8 mouse cellular contexts compared by ENCODE assay signal in genomic region chr7:17026710-17027587, GRCm38 (mm10). TPM values are rescaled to one million over a fixed set of nuclear protein-coding genes. Genes with fewer than 3 reads are reported as not detected.
A peak's percentile ranks its signal among the peaks of the same experiment; 100 is the strongest.
DNase-seq lines count a peak whose midpoint lies in the region; ATAC-seq and TF ChIP-seq lines count a peak whose summit lies in the region.

No protein-coding gene starts in this region.

- H3K27me3 ChIP-seq in embryonic facial prominence, embryonic 12.5 days: no peaks in the 10 kb centered on the region
- no peaks in the 10 kb centered on the region for H3K27me3 ChIP-seq in hindbrain, postnatal 0 days (ENCODE audit: insufficient read depth, low read length)
- H3K27me3 ChIP-seq in lung, embryonic 14.5 days (ENCODE audit: insufficient read depth, low read length): no peaks in the 10 kb centered on the region

- H3K9me3 ChIP-seq in embryonic facial prominence, embryonic 12.5 days: no peaks in the 10 kb centered on the region
- H3K9me3 ChIP-seq in hindbrain, postnatal 0 days (ENCODE audit: low read length): no peaks in the 10 kb centered on the region
- no peaks in the 10 kb centered on the region for H3K9me3 ChIP-seq in lung, embryonic 14.5 days (ENCODE audit: low read depth, low read length)

- H3K4me3 ChIP-seq in left cerebral cortex, adult 2 months: peak overlapping the region; percentile 85
- peak overlapping the region; percentile 89 for H3K4me3 ChIP-seq in embryonic facial prominence, embryonic 12.5 days
- H3K4me3 ChIP-seq in hindbrain, postnatal 0 days (ENCODE audit: low read length): peak overlapping the region; percentile 83
- peak overlapping the region; percentile 71 for H3K4me3 ChIP-seq in lung, embryonic 14.5 days (ENCODE audit: low read depth, low read length)

- peak; percentile 60 for TF ChIP-seq CTCF in left cerebral cortex, adult 2 months (IDR thresholded peaks at IDR 0.05)
- TF ChIP-seq CTCF in hindbrain, postnatal 0 days (IDR thresholded peaks at IDR 0.05; ENCODE audit: low read depth): peak; percentile 78
- TF ChIP-seq CTCF in lung, embryonic 14.5 days (IDR thresholded peaks at IDR 0.05; ENCODE audit: low read depth): peak; percentile 74

- intact Hi-C loops in left cerebral cortex, adult 2 months (cut with DNase I): loop anchor here (2.0 kb wide), 2 partner anchors 30 to 40 kb away; no protein-coding TSS in a partner anchor
- intact Hi-C loops in left cerebral cortex, postnatal 36 days (cut with DNase I): loop anchor here (2.0 kb wide), 1 partner anchor 26 kb away; no protein-coding TSS in a partner anchor

- DNase-seq in left cerebral cortex, adult 2 months (ENCODE audit: extremely low spot score in 1 of 2, low spot score in 2 of 2): peak in 1 of 2 experiments; percentile 65
- DNase-seq in left cerebral cortex, postnatal 36 days (ENCODE audit: low spot score in 2 of 2): no peak
- peak; percentile 89 for DNase-seq in ZHBTc4 (ENCODE audit: low read depth, low spot score)
- DNase-seq in hindbrain, postnatal 0 days (ENCODE audit: low spot score): peak; percentile 86
- DNase-seq in lung, embryonic 14.5 days: peak; percentile 83
- DNase-seq in retina, postnatal 1 day: peak; percentile 85
- no peak for DNase-seq in adrenal gland, adult (ENCODE audit: inconsistent age in 2 of 2, low spot score in 1 of 2)

- H3K36me3 ChIP-seq in embryonic facial prominence, embryonic 12.5 days: peaks cover 25% of the 10 kb centered on the region
- peaks cover 12% of the 10 kb centered on the region for H3K36me3 ChIP-seq in hindbrain, postnatal 0 days (ENCODE audit: insufficient read depth, low read length)
- peaks cover 41% of the 10 kb centered on the region for H3K36me3 ChIP-seq in lung, embryonic 14.5 days (ENCODE audit: insufficient read depth)

- H3K4me2 ChIP-seq in embryonic facial prominence, embryonic 12.5 days (replicated peaks): peak overlapping the region; percentile 83
- peak overlapping the region; percentile 77 for H3K4me2 ChIP-seq in hindbrain, postnatal 0 days (ENCODE audit: low read depth, low read length)
- H3K4me2 ChIP-seq in lung, embryonic 14.5 days: peak overlapping the region; percentile 70

- H3K4me1 ChIP-seq in embryonic facial prominence, embryonic 12.5 days: peaks cover 22% of the 10 kb centered on the region
- peaks cover 20% of the 10 kb centered on the region for H3K4me1 ChIP-seq in hindbrain, postnatal 0 days (ENCODE audit: insufficient read depth, low read length)
- H3K4me1 ChIP-seq in lung, embryonic 14.5 days (ENCODE audit: insufficient read depth): no peaks in the 10 kb centered on the region

- H3K9ac ChIP-seq in embryonic facial prominence, embryonic 12.5 days: peak overlapping the region; percentile 84
- H3K9ac ChIP-seq in hindbrain, postnatal 0 days (replicated peaks; ENCODE audit: low read length): peak overlapping the region; percentile 73
- H3K9ac ChIP-seq in lung, embryonic 14.5 days: peak overlapping the region; percentile 76

- peak overlapping the region; percentile 98 for H3K27ac ChIP-seq in left cerebral cortex, adult 2 months
- H3K27ac ChIP-seq in embryonic facial prominence, embryonic 12.5 days: peak overlapping the region; percentile 72; the same call in 1 of the 2 replicates
- peak overlapping the region; percentile 82 for H3K27ac ChIP-seq in hindbrain, postnatal 0 days
- H3K27ac ChIP-seq in lung, embryonic 14.5 days (ENCODE audit: low read depth): peak overlapping the region; percentile 74; the same call in 1 of the 2 replicates

- ATAC-seq in embryonic facial prominence, embryonic 12.5 days (ENCODE audit: insufficient number of reproducible peaks, insufficient read depth, low FRiP score, low TSS enrichment): 0 out of 2 replicates have a peak, but pooled peaks have one; percentile 0
- peak; percentile 69 for ATAC-seq in hindbrain, postnatal 0 days
- ATAC-seq in lung, embryonic 14.5 days (ENCODE audit: insufficient read depth): no peak; the same call in 1 of the 2 replicates

- WGBS in embryonic facial prominence, embryonic 12.5 days: 6% methylated on average over 24 of the region's 24 CpGs
- WGBS in hindbrain, postnatal 0 days: 9% methylated on average over 24 of the region's 24 CpGs
- 3% methylated on average over 24 of the region's 24 CpGs for WGBS in lung, embryonic 14.5 days

RNA-seq across cellular contexts. Expression of gene Ppp5c, which starts 0.8 kb away (rescaled TPM):
- total RNA-seq in left cerebral cortex, adult 2 months (2021): 100 to 1,000 TPM; 163 to 168 TPM
- 100 to 1,000 TPM; 159 to 168 TPM for total RNA-seq in left cerebral cortex, postnatal 36 days (2021)
- polyA plus RNA-seq in embryonic facial prominence, embryonic 12.5 days (2016; fragmentation: Nextera tagmentation; extraction: Ambion mirVana): 110 TPM in 2 replicates
- total RNA-seq in hindbrain, postnatal 0 days (2014; rRNA removed): 68.9 and 86.0 TPM in 2 replicates
- polyA plus RNA-seq in hindbrain, postnatal 0 days (2015; fragmentation: Nextera tagmentation; extraction: Ambion mirVana): 140 and 143 TPM in 2 replicates
- 103 and 117 TPM in 2 replicates for polyA plus RNA-seq in lung, embryonic 14.5 days (2014; fragmentation: Nextera tagmentation; extraction: Ambion mirVana)

RNA-seq across cellular contexts. Expression of gene Ccdc8, which starts 34.4 kb away (rescaled TPM):
- 1 to 10 TPM; 2.2 to 2.4 TPM for total RNA-seq in left cerebral cortex, adult 2 months (2021)
- total RNA-seq in left cerebral cortex, postnatal 36 days (2021): 1 to 10 TPM; 2.1 to 2.3 TPM
- 21.6 and 26.2 TPM in 2 replicates for polyA plus RNA-seq in embryonic facial prominence, embryonic 12.5 days (2016; fragmentation: Nextera tagmentation; extraction: Ambion mirVana)
- 6.0 and 7.1 TPM in 2 replicates for total RNA-seq in hindbrain, postnatal 0 days (2014; rRNA removed)
- polyA plus RNA-seq in hindbrain, postnatal 0 days (2015; fragmentation: Nextera tagmentation; extraction: Ambion mirVana): 3.0 and 3.6 TPM in 2 replicates
- 27.3 and 29.2 TPM in 2 replicates for polyA plus RNA-seq in lung, embryonic 14.5 days (2014; fragmentation: Nextera tagmentation; extraction: Ambion mirVana)

RNA-seq across cellular contexts. Expression of gene Hif3a, which starts 35.3 kb away (rescaled TPM):
- 10 to 100 TPM; 12.1 to 12.8 TPM for total RNA-seq in left cerebral cortex, adult 2 months (2021)
- 10 to 100 TPM in 1 of 2 experiments, 1 to 10 TPM in 1; 6.8 to 16.0 TPM for total RNA-seq in left cerebral cortex, postnatal 36 days (2021)
- 10.7 and 13.0 TPM in 2 replicates for polyA plus RNA-seq in embryonic facial prominence, embryonic 12.5 days (2016; fragmentation: Nextera tagmentation; extraction: Ambion mirVana)
- 5.7 and 22.1 TPM in 2 replicates for total RNA-seq in hindbrain, postnatal 0 days (2014; rRNA removed)
- polyA plus RNA-seq in hindbrain, postnatal 0 days (2015; fragmentation: Nextera tagmentation; extraction: Ambion mirVana): 2.5 and 3.4 TPM in 2 replicates
- polyA plus RNA-seq in lung, embryonic 14.5 days (2014; fragmentation: Nextera tagmentation; extraction: Ambion mirVana): 33.1 and 38.0 TPM in 2 replicates

RNA-seq across cellular contexts. Expression of gene Gm42372, which starts 44.1 kb away (rescaled TPM):
- total RNA-seq in left cerebral cortex, adult 2 months (2021): 10 to 100 TPM; 62.3 to 67.7 TPM
- total RNA-seq in left cerebral cortex, postnatal 36 days (2021): 10 to 100 TPM; 59.7 to 61.7 TPM
- polyA plus RNA-seq in embryonic facial prominence, embryonic 12.5 days (2016; fragmentation: Nextera tagmentation; extraction: Ambion mirVana): 0.36 and 0.41 TPM in 2 replicates
- total RNA-seq in hindbrain, postnatal 0 days (2014; rRNA removed): 36.9 and 41.7 TPM in 2 replicates
- 8.2 and 8.9 TPM in 2 replicates for polyA plus RNA-seq in hindbrain, postnatal 0 days (2015; fragmentation: Nextera tagmentation; extraction: Ambion mirVana)
- 0.09 and 0.20 TPM in 2 replicates for polyA plus RNA-seq in lung, embryonic 14.5 days (2014; fragmentation: Nextera tagmentation; extraction: Ambion mirVana)

RNA-seq across cellular contexts. Expression of gene Psg16, which starts 46.9 kb away (rescaled TPM):
- 1 to 10 TPM; 3.6 to 5.6 TPM for total RNA-seq in left cerebral cortex, adult 2 months (2021)
- 1 to 10 TPM; 4.1 to 6.3 TPM for total RNA-seq in left cerebral cortex, postnatal 36 days (2021)
- polyA plus RNA-seq in embryonic facial prominence, embryonic 12.5 days (2016; fragmentation: Nextera tagmentation; extraction: Ambion mirVana): 0.13 and 0.14 TPM in 2 replicates
- 3.4 and 4.4 TPM in 2 replicates for total RNA-seq in hindbrain, postnatal 0 days (2014; rRNA removed)
- polyA plus RNA-seq in hindbrain, postnatal 0 days (2015; fragmentation: Nextera tagmentation; extraction: Ambion mirVana): 5.8 and 6.6 TPM in 2 replicates
- 0.11 and 0.18 TPM in 2 replicates for polyA plus RNA-seq in lung, embryonic 14.5 days (2014; fragmentation: Nextera tagmentation; extraction: Ambion mirVana)

Comparison
In these comparisons a context has a peak if more than half of its experiments do, and no peak if none do; other contexts are left out.
1. DNase-seq: peak in ZHBTc4 (single experiment), hindbrain, postnatal 0 days (single experiment), lung, embryonic 14.5 days (single experiment) and retina, postnatal 1 day (single experiment); none in left cerebral cortex, postnatal 36 days (0 of 2) and adrenal gland, adult (0 of 2).
2. Peak in every context shown above with its lines, with median percentiles within 50 percentile points of each other: H3K27ac ChIP-seq, H3K4me3 ChIP-seq, CTCF ChIP-seq, H3K4me2 ChIP-seq and H3K9ac ChIP-seq.